9 mouse cellular contexts compared by ENCODE assay signal in the genomic region with DNA sequence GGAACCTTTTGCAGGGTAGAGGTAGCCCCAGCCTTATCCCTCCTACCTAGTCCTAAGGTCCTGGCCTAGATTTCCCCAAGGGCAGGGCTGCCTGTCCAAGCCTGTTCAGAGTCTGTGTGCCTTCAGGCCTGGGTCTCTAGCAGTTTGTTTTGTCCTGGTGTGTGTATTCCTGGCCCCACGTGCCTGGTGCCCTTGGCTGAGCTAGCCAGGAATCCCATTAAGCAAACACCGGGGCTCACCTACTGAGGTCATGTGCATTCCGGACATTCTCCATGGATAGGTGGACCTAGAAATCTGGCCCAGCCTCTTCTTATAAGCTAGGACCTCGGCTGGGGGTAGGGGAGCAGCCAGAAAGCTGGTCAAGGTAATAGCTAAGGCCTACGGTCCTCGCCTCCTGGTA. TPM values are rescaled to one million over a fixed set of nuclear protein-coding genes. Genes with fewer than 3 reads are reported as not detected.
A peak's percentile ranks its signal among the peaks of the same experiment; 100 is the strongest.
DNase-seq lines count a peak whose midpoint lies in the region; ATAC-seq and TF ChIP-seq lines count a peak whose summit lies in the region.
"Had no signal": no experiment of that assay in that cellular context is flagged by ENCODE, and none has a peak within 500 bp of the region (broad histone marks: within the 10 kb centered on the region; RNA-seq: fewer than 3 reads in every experiment).

No protein-coding gene starts in this region.

- no peak overlapping the region for H3K4me2 ChIP-seq in heart, embryonic 12.5 days
- peak overlapping the region; percentile 16; the same call in 1 of the 2 replicates for H3K4me2 ChIP-seq in liver, embryonic 14.5 days (ENCODE audit: low read depth)
- peak overlapping the region; percentile 44 for H3K4me2 ChIP-seq in stomach, embryonic 14.5 days (replicated peaks; ENCODE audit: low read depth, low read length)

- no peak overlapping the region for H3K4me3 ChIP-seq in heart, embryonic 10.5 days
- no peak overlapping the region for H3K4me3 ChIP-seq in heart, embryonic 12.5 days
- H3K4me3 ChIP-seq in liver, embryonic 14.5 days (ENCODE audit: insufficient read depth in 1 of 2, low read depth in 2 of 2, low read length in 2 of 2) = no peak overlapping the region
- no peak overlapping the region for H3K4me3 ChIP-seq in stomach, embryonic 14.5 days (ENCODE audit: low read depth, low read length)

- no peak for TF ChIP-seq CTCF in liver, embryonic 14.5 days (IDR thresholded peaks at IDR 0.05; ENCODE audit: low read depth)

- 74% methylated on average over 6 of the region's 6 CpGs for WGBS in heart, embryonic 10.5 days
- WGBS in heart, embryonic 12.5 days = 70% methylated on average over 6 of the region's 6 CpGs
- 65% methylated on average over 6 of the region's 6 CpGs for WGBS in liver, embryonic 14.5 days (ENCODE audit: insufficient replicate concordance)
- WGBS in stomach, embryonic 14.5 days = 69% methylated on average over 6 of the region's 6 CpGs

- H3K27me3 ChIP-seq in heart, embryonic 10.5 days (ENCODE audit: insufficient read depth, poor library complexity, severe bottlenecking) = peaks cover 57% of the 10 kb centered on the region
- peaks cover 36% of the 10 kb centered on the region for H3K27me3 ChIP-seq in heart, embryonic 12.5 days (replicated peaks)
- no peaks in the 10 kb centered on the region for H3K27me3 ChIP-seq in liver, embryonic 14.5 days (ENCODE audit: control insufficient read depth, insufficient read depth, low read length)
- no peaks in the 10 kb centered on the region for H3K27me3 ChIP-seq in stomach, embryonic 14.5 days (ENCODE audit: control insufficient read depth, insufficient read depth, low read length)

- TF ChIP-seq EP300 in liver, embryonic 14.5 days (IDR thresholded peaks at IDR 0.05; ENCODE audit: low read depth) = no peak

- no peak overlapping the region for H3K9ac ChIP-seq in heart, embryonic 12.5 days
- no peak overlapping the region for H3K9ac ChIP-seq in liver, embryonic 14.5 days (replicated peaks)
- H3K9ac ChIP-seq in stomach, embryonic 14.5 days (replicated peaks; ENCODE audit: low read depth, low read length) = 0 out of 2 replicates have a peak overlapping the region, but pooled peaks have one; percentile 10

- DNase-seq in heart, embryonic 10.5 days (ENCODE audit: low spot score) = peak; percentile 65
- peak; percentile 91 for DNase-seq in kidney, adult 9 months
- no peak for DNase-seq in liver, embryonic 14.5 days (ENCODE audit: low read depth in 3 of 3, low spot score in 3 of 3)
- no peak for DNase-seq in cerebellum, postnatal 10 days
- no peak for DNase-seq in frontal cortex, postnatal 36 days (ENCODE audit: low spot score in 2 of 2)
- DNase-seq: right cerebral cortex, postnatal 4 days had no signal

- no peak for ATAC-seq in heart, embryonic 12.5 days (ENCODE audit: insufficient number of reproducible peaks, low FRiP score)
- peak; percentile 51 for ATAC-seq in liver, embryonic 14.5 days (ENCODE audit: insufficient read depth)
- ATAC-seq in stomach, embryonic 14.5 days (ENCODE audit: insufficient number of reproducible peaks, insufficient read depth, low FRiP score, low read depth) = peak; percentile 38; the same call in 1 of the 2 replicates
- ATAC-seq in megakaryocyte progenitor cell, adult 5-6 weeks (replicated peaks; ENCODE audit: poor library complexity) = no peak

- H3K9me3 ChIP-seq in heart, embryonic 10.5 days = no peaks in the 10 kb centered on the region
- H3K9me3 ChIP-seq in heart, embryonic 12.5 days (replicated peaks) = no peaks in the 10 kb centered on the region
- H3K9me3 ChIP-seq in liver, embryonic 14.5 days (ENCODE audit: control insufficient read depth, low read length) = no peaks in the 10 kb centered on the region
- H3K9me3 ChIP-seq in stomach, embryonic 14.5 days (ENCODE audit: control insufficient read depth, low read depth, low read length) = no peaks in the 10 kb centered on the region

- peaks cover 31% of the 10 kb centered on the region for H3K4me1 ChIP-seq in heart, embryonic 10.5 days
- H3K4me1 ChIP-seq in heart, embryonic 12.5 days (replicated peaks) = peaks cover 8% of the 10 kb centered on the region
- H3K4me1 ChIP-seq in liver, embryonic 14.5 days (replicated peaks; ENCODE audit: control insufficient read depth in 2 of 2, insufficient read depth in 2 of 2, low read length in 1 of 2) = peaks cover 8 to 14% of the 10 kb centered on the region in 2 experiments
- 0 out of 2 replicates have a peak, but pooled peaks cover 4% of the 10 kb centered on the region for H3K4me1 ChIP-seq in stomach, embryonic 14.5 days (ENCODE audit: control insufficient read depth, insufficient read depth, low read length)

- no peak overlapping the region for H3K27ac ChIP-seq in heart, embryonic 10.5 days
- no peak overlapping the region for H3K27ac ChIP-seq in heart, embryonic 12.5 days (ENCODE audit: poor library complexity, severe bottlenecking)
- H3K27ac ChIP-seq in liver, embryonic 14.5 days = no peak overlapping the region
- H3K27ac ChIP-seq in stomach, embryonic 14.5 days (ENCODE audit: low read length) = peak overlapping the region; percentile 77; the same call in 1 of the 2 replicates

- peaks cover 3% of the 10 kb centered on the region; the same call in 1 of the 2 replicates for H3K36me3 ChIP-seq in heart, embryonic 10.5 days
- H3K36me3 ChIP-seq in heart, embryonic 12.5 days = peaks cover 9% of the 10 kb centered on the region; the same call in 1 of the 2 replicates
- no peaks in the 10 kb centered on the region for H3K36me3 ChIP-seq in liver, embryonic 14.5 days (replicated peaks; ENCODE audit: control insufficient read depth, insufficient read depth, low read depth)
- 0 out of 2 replicates have a peak, but pooled peaks cover 2% of the 10 kb centered on the region for H3K36me3 ChIP-seq in stomach, embryonic 14.5 days (ENCODE audit: control insufficient read depth, insufficient read depth, low read length)

RNA-seq across cellular contexts. Expression of gene Eps8l2, which starts 1.8 kb away (rescaled TPM):
- 3.1 and 8.2 TPM in 2 replicates for polyA plus RNA-seq in heart, embryonic 10.5 days (2016; fragmentation: Nextera tagmentation; extraction: Ambion mirVana)
- polyA plus RNA-seq in heart, embryonic 12.5 days (2016; fragmentation: Nextera tagmentation; extraction: Ambion mirVana) = 0.73 and 1.3 TPM in 2 replicates
- 7.9 and 8.3 TPM in 2 replicates for polyA plus RNA-seq in liver, embryonic 14.5 days (2012; rRNA removed)
- 6.6 and 7.7 TPM in 2 replicates for polyA plus RNA-seq in liver, embryonic 14.5 days (2014; fragmentation: Nextera tagmentation; extraction: Ambion mirVana)
- 28.1 and 30.6 TPM in 2 replicates for polyA plus RNA-seq in stomach, embryonic 14.5 days (2014; fragmentation: Nextera tagmentation; extraction: Ambion mirVana)
- 0.67 TPM in 1 of 2 replicates, not detected in the other for total RNA-seq in megakaryocyte progenitor cell, adult 5-6 weeks (2015)
- total RNA-seq in megakaryocyte progenitor cell, adult 5-6 weeks (2017) = not detected in 2 replicates

RNA-seq across cellular contexts. Expression of gene Tmem80, which starts 12.9 kb away (rescaled TPM):
- polyA plus RNA-seq in heart, embryonic 10.5 days (2016; fragmentation: Nextera tagmentation; extraction: Ambion mirVana) = 39.5 and 41.2 TPM in 2 replicates
- polyA plus RNA-seq in heart, embryonic 12.5 days (2016; fragmentation: Nextera tagmentation; extraction: Ambion mirVana) = 37.4 and 40.1 TPM in 2 replicates
- 10.7 and 13.6 TPM in 2 replicates for polyA plus RNA-seq in liver, embryonic 14.5 days (2012; rRNA removed)
- polyA plus RNA-seq in liver, embryonic 14.5 days (2014; fragmentation: Nextera tagmentation; extraction: Ambion mirVana) = 11.3 and 13.0 TPM in 2 replicates
- polyA plus RNA-seq in stomach, embryonic 14.5 days (2014; fragmentation: Nextera tagmentation; extraction: Ambion mirVana) = 30.8 and 32.4 TPM in 2 replicates
- total RNA-seq in megakaryocyte progenitor cell, adult 5-6 weeks (2015) = 11.1 and 11.7 TPM in 2 replicates
- 9.1 and 9.2 TPM in 2 replicates for total RNA-seq in megakaryocyte progenitor cell, adult 5-6 weeks (2017)

RNA-seq across cellular contexts. Expression of gene Deaf1, which starts 13.0 kb away (rescaled TPM):
- 35.6 and 39.4 TPM in 2 replicates for polyA plus RNA-seq in heart, embryonic 10.5 days (2016; fragmentation: Nextera tagmentation; extraction: Ambion mirVana)
- polyA plus RNA-seq in heart, embryonic 12.5 days (2016; fragmentation: Nextera tagmentation; extraction: Ambion mirVana) = 34.3 and 35.6 TPM in 2 replicates
- polyA plus RNA-seq in liver, embryonic 14.5 days (2012; rRNA removed) = 6.9 and 7.8 TPM in 2 replicates
- polyA plus RNA-seq in liver, embryonic 14.5 days (2014; fragmentation: Nextera tagmentation; extraction: Ambion mirVana) = 11.1 and 13.6 TPM in 2 replicates
- polyA plus RNA-seq in stomach, embryonic 14.5 days (2014; fragmentation: Nextera tagmentation; extraction: Ambion mirVana) = 80.2 and 82.9 TPM in 2 replicates
- 33.6 and 33.7 TPM in 2 replicates for total RNA-seq in megakaryocyte progenitor cell, adult 5-6 weeks (2015)
- total RNA-seq in megakaryocyte progenitor cell, adult 5-6 weeks (2017) = 19.8 and 23.0 TPM in 2 replicates

RNA-seq across cellular contexts. Expression of gene Drd4, which starts 48.7 kb away (rescaled TPM):
- polyA plus RNA-seq in heart, embryonic 10.5 days (2016; fragmentation: Nextera tagmentation; extraction: Ambion mirVana) = 0.13 TPM in 1 of 2 replicates, not detected in the other
- 0.06 and 0.15 TPM in 2 replicates for polyA plus RNA-seq in heart, embryonic 12.5 days (2016; fragmentation: Nextera tagmentation; extraction: Ambion mirVana)
- not detected in 2 replicates for polyA plus RNA-seq in liver, embryonic 14.5 days (2012; rRNA removed)
- not detected in 2 replicates for polyA plus RNA-seq in liver, embryonic 14.5 days (2014; fragmentation: Nextera tagmentation; extraction: Ambion mirVana)
- polyA plus RNA-seq in stomach, embryonic 14.5 days (2014; fragmentation: Nextera tagmentation; extraction: Ambion mirVana) = 0.20 and 0.35 TPM in 2 replicates
- total RNA-seq in megakaryocyte progenitor cell, adult 5-6 weeks (2015) = not detected in 2 replicates
- not detected in 2 replicates for total RNA-seq in megakaryocyte progenitor cell, adult 5-6 weeks (2017)

RNA-seq across cellular contexts. Expression of gene Taldo1, which starts 51.5 kb away (rescaled TPM):
- 270 and 285 TPM in 2 replicates for polyA plus RNA-seq in heart, embryonic 10.5 days (2016; fragmentation: Nextera tagmentation; extraction: Ambion mirVana)
- 276 and 284 TPM in 2 replicates for polyA plus RNA-seq in heart, embryonic 12.5 days (2016; fragmentation: Nextera tagmentation; extraction: Ambion mirVana)
- 212 and 266 TPM in 2 replicates for polyA plus RNA-seq in liver, embryonic 14.5 days (2012; rRNA removed)
- 427 and 428 TPM in 2 replicates for polyA plus RNA-seq in liver, embryonic 14.5 days (2014; fragmentation: Nextera tagmentation; extraction: Ambion mirVana)
- polyA plus RNA-seq in stomach, embryonic 14.5 days (2014; fragmentation: Nextera tagmentation; extraction: Ambion mirVana) = 252 and 262 TPM in 2 replicates
- total RNA-seq in megakaryocyte progenitor cell, adult 5-6 weeks (2015) = 103 and 117 TPM in 2 replicates
- total RNA-seq in megakaryocyte progenitor cell, adult 5-6 weeks (2017) = 508 and 513 TPM in 2 replicates

Comparison
In these comparisons a context has a peak if more than half of its experiments do, and no peak if none do; other contexts are left out.
1. DNase-seq: peak in heart, embryonic 10.5 days (single experiment) and kidney, adult 9 months (single experiment); none in liver, embryonic 14.5 days (0 of 3), cerebellum, postnatal 10 days (0 of 2) and frontal cortex, postnatal 36 days (0 of 2).
2. ATAC-seq: peak in liver, embryonic 14.5 days (single experiment) and stomach, embryonic 14.5 days (single experiment); none in heart, embryonic 12.5 days (single experiment) and megakaryocyte progenitor cell, adult 5-6 weeks (single experiment).